Mouse (Mus musculus): ENCODE data around the gene Ifi44.

Ifi44 gene

GRCm38 (mm10) chr3:151749737-151750136 is at the start of gene Ifi44:
Ifi44 (minus strand) TSS chr3:151749960.
- DNase-seq (ENCODE audit: low spot score in 2 of 2): no peak

DNA sequence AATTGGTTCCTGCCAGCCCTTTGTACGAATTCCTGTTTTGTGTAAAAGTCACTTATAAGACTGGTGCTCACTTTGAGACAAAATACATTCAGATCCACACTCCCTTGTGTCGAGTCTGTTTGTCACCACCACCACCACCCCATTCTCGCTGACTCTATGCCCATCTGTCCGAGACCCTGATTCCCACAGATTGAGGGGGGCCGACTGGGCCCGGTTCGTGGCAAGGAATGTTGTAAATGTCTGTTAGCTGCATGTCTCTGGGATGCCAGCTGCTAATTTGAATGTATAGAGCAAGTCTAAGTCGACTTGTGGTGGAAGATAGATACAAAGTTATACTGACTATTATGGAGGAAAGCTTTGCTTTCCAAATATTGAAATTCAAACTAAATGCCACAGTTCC is 38.9 kb upstream of the Ifi44 start:
- DNase-seq (ENCODE audit: low spot score in 2 of 2): no peak

DNA sequence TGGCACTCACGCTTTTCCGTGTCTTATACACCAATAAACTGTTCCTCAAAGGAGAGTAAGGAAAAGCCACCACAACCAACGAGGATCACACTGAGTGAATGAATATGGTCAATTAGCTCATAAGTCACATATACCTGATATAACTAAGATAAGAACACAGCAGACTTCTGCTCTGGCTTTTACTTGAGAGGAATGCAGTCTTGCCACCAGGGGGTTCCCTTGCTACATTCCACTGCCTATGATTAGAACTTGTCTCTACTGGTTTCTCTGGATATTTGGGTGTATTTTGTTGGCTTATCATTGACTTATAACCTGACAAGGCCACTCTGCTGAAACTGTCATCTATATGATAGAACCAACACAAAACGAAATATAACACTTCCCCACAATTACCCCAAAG is 25.3 kb upstream of the Ifi44 start:
- DNase-seq (ENCODE audit: low spot score in 2 of 2): peak in 1 of 2 experiments; percentile 26

DNA sequence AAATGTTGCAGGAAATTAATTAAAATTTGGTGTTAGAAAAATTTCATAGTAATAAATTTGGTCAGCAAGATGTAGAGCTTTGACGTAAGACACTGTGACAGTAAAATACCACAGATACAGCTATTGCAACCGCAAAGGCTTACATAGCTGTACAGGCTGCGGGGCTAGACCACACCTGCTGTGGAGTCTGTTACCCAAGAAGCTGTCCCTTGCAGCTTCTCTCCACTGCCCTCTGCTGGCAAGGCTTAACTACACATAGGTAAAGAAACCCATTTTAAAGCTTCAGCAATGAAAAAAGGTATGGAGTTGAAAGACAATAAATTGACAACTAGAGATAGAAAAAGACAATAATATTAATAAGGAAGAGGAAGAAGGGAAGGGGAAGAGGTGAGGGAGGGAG is 21.3 kb upstream of the Ifi44 start:
- DNase-seq (ENCODE audit: low spot score in 2 of 2): no peak

DNA sequence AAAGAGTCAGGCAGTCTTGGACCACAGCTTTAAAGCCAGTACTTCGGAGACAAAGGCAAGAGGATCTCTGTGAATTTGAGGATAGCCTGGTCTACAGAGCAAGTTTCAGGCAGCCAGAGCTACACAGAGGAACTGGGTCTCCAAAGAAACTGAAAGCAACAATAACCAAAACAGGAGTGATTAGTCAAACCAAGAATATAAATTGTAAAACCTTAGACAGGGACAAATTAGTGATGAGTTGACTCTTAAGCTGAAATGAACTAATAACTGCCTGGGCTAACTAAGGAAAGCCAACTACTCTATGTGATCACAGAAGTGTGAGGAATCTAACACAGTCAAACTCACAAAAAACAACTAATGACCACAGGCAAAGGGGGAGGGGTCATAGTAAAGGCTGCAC is 1.2 kb downstream of the Ifi44 start:
- DNase-seq (ENCODE audit: low spot score in 2 of 2): no peak

DNA sequence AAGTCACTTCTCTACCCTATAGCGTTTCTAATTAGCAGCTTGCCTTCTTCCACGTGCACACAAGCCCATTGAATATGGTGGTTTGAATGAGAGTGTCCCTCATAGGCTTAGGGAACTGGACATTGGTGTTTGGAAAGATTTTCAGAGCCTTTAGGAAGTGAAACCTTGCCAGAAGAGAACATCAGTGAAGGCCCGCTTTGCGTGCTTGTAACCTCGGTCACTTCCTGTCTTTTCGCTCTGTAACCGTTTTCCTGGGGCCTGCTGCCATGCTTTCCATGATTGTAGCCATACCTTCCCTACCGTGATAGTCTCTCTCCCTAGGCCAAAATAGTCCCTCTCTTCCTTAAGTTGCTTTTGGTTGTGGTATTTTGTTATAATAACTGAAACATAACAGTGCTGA is 3.7 kb downstream of the Ifi44 start:
- DNase-seq (ENCODE audit: low spot score in 2 of 2): no peak

DNA sequence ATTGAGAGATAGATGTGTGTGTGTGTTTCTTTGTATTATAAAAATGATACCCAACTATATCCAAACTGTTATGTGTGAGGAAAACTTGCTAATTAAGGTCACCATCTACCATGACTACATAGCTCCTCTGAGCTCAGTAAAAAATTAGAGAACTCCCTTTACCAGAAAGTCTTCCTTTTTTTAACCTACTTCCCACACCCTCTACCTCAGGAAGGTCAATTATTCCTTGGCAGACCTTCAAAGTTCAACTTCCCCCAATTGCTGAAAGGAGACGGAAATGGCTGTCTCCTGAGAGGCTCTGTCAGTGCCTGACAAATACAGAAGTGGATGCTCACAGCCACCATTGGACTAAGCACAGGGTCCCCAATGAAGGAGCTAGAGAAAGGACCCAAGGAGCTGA is 7.5 kb downstream of the Ifi44 start:
- DNase-seq (ENCODE audit: low spot score in 2 of 2): no peak

GRCm38 (mm10) chr3:151716246-151716645 is 33.5 kb downstream of the Ifi44 start:
- no peak for DNase-seq (ENCODE audit: low spot score in 2 of 2)

- DNase-seq (ENCODE audit: low spot score in 2 of 2): no peak
These were observed 42.4 kb downstream of the Ifi44 start for GRCm38 (mm10) chr3:151707335-151707734.
